Mouse (Mus musculus) heart, embryonic 11.5 days (tissue): ENCODE results near the gene Ttc28. TPM values are rescaled to one million over a fixed set of nuclear protein-coding genes. Genes with fewer than 3 reads are reported as not detected.

ENCODE experiments used
- ATAC-seq: fragments of 200-750 bp; cut with Nextera tagmentation; replicated peaks from 2 replicates; pipeline ENCODE4 v1.8.0; 2017; ENCODE audit warnings: moderate library complexity; ENCODE audit not compliant: insufficient number of reproducible peaks, low FRiP score, low TSS enrichment
- H3K27ac ChIP-seq: fragments of 300-500 bp; sonication (generic); 2 replicates; pipeline ENCODE4 v1.5.1; 2014; ENCODE audit warnings: mild to moderate bottlenecking, low read depth, low read length
- H3K27me3 ChIP-seq: fragments of 300-500 bp; sonication (generic); 2 replicates; pipeline ENCODE4 v1.6.1; 2014; ENCODE audit warnings: mild to moderate bottlenecking, low read length, mixed read lengths; ENCODE audit not compliant: control insufficient read depth, insufficient read depth
- H3K36me3 ChIP-seq: fragments of 300-500 bp; sonication (generic); 2 replicates; pipeline ENCODE4 v1.6.1; 2014; ENCODE audit warnings: mild to moderate bottlenecking, low read length, moderate library complexity, mixed read lengths; ENCODE audit not compliant: control insufficient read depth, insufficient read depth
- H3K4me1 ChIP-seq: fragments of 300-500 bp; sonication (generic); 2 replicates; pipeline ENCODE4 v1.6.1; 2014; ENCODE audit warnings: low read length; ENCODE audit not compliant: control insufficient read depth, insufficient read depth
- H3K4me2 ChIP-seq: fragments of 300-500 bp; sonication (generic); 2 replicates; pipeline ENCODE4 v1.6.1; 2014; ENCODE audit warnings: mild to moderate bottlenecking, moderate library complexity
- H3K4me3 ChIP-seq: fragments of 300-500 bp; sonication (generic); 2 replicates; pipeline ENCODE4 v1.5.1; 2014; ENCODE audit warnings: low read depth, low read length
- H3K9ac ChIP-seq: fragments of 300-500 bp; sonication (generic); 2 replicates; pipeline ENCODE4 v1.6.1; 2014; ENCODE audit warnings: mild to moderate bottlenecking, low read depth, low read length, moderate library complexity
- H3K9me3 ChIP-seq: fragments of 300-500 bp; sonication (generic); replicated peaks from 2 replicates; pipeline ENCODE4 v1.6.1; 2016; ENCODE audit warnings: low read length; ENCODE audit not compliant: control insufficient read depth
- WGBS: fragments of 180-500 bp; shearing (Covaris S2); extraction: QIAGEN DNeasy Blood & Tissue Kit; methylation state at CpG from one replicate; pipeline ENCODE4 v1.1.7; 2014; ENCODE audit not compliant: insufficient replicate concordance; 5-methylcytosine and 5-hydroxymethylcytosine counted together
- polyA plus RNA-seq: library from polyadenylated mRNA; unstranded; fragments of >200 nt; fragmentation: Nextera tagmentation; extraction: Ambion mirVana; gene quantifications from 2 replicates; pipeline ENCODE4 v1.2.1, GENCODE M21; 2014

Ttc28 gene
- polyA plus RNA-seq, 1 experiment from 2014 or later = 8.1 TPM

DNA sequence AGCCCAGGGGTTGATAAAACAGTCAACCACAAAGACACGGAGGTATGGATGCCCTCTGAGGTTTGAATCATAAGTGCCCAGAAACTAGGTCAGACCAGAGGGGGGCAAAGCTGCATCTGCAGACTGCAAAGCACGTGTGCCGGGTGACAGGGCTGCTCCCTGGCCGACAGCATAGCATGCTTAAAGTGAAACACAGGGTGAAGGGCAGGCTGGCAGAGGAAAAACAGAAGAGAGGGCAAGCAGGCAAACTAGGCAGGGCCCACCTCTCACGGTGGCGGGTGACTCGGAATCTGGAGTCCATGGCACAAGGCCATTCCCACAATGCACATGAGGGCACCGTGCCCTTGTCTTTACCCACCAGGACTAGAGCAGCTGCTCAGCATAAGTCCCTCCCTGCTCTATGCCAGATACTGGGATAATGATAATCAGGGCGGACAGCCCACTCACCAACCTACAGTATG is 357.6 kb downstream of the Ttc28 start:
- no peak overlapping the region for H3K4me2 ChIP-seq
- peaks cover 4% of the 10 kb centered on the region; the same call in 1 of the 2 replicates for H3K4me1 ChIP-seq
- peaks cover 12% of the 10 kb centered on the region for H3K27me3 ChIP-seq
- H3K9me3 ChIP-seq = no peaks in the 10 kb centered on the region
- no peak overlapping the region for H3K4me3 ChIP-seq
- no peaks in the 10 kb centered on the region; the same call in 1 of the 2 replicates for H3K36me3 ChIP-seq
- no peak for ATAC-seq
- H3K9ac ChIP-seq = no peak overlapping the region
- 87% methylated on average over 9 of the region's 9 CpGs for WGBS
- no peak overlapping the region for H3K27ac ChIP-seq

DNA sequence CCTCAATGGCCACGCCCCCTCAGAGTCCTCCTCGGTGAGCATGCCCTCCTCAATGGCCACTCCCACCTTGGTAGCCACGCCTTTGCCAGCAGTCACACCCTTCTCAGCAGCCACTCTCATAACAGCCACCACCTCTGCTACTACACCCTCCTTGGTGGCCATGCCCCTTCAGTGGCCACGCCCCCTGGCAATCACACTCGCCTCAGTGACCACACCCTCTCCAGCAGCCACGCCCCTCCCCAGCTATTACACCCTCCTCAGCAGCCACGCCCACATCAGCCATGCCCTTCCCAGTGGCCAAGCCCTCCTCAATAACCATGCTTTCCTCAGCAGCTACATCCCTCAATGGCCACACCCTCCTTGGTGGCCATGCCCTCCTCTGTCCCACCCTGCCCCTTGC is 359.6 kb downstream of the Ttc28 start:
- WGBS = 36% methylated on average over 7 of the region's 7 CpGs
- Histone ChIP-seq H3K4me1 (peaks cover 16% of the 10 kb centered on the region), H3K27ac (no peak overlapping the region), H3K4me3 (no peak overlapping the region), H3K36me3 (no peaks in the 10 kb centered on the region; the same call in 1 of the 2 replicates), H3K9ac (no peak overlapping the region), H3K4me2 (no peak overlapping the region), H3K9me3 (no peaks in the 10 kb centered on the region), H3K27me3 (peaks cover 7% of the 10 kb centered on the region; the same call in 1 of the 2 replicates)
- peak; percentile 56; the same call in 1 of the 2 replicates for ATAC-seq

DNA sequence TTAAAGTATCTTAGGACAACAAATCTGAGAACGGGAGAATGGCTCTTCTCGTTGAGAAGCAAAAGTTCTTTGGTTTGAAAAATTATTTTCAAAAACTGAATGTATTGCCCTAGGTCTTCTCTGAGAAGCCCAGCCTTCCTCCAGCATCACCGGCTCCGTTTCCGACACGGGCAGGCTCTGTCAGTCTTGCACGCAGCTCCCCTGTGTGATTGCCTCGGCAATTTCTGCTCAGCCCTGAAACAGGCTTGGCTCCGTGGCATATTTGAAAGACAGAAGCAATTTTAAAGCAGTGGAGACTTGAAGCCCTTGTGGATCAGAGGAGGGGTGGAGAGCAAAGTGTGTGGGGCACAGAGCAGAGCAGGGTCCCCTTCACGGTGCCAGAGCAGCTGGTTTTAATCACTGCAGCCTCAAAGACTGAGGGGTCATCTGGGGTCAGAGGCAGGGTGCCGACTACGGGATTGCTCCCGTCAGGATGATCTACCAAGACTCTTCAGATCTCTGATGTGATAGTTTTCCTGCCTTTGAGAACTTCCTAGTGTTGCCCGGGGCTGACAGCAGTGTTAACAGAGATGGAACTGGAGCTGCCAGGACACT is 363.9 kb downstream of the Ttc28 start:
- H3K4me2 ChIP-seq = no peak overlapping the region
- H3K9ac ChIP-seq = no peak overlapping the region

DNA sequence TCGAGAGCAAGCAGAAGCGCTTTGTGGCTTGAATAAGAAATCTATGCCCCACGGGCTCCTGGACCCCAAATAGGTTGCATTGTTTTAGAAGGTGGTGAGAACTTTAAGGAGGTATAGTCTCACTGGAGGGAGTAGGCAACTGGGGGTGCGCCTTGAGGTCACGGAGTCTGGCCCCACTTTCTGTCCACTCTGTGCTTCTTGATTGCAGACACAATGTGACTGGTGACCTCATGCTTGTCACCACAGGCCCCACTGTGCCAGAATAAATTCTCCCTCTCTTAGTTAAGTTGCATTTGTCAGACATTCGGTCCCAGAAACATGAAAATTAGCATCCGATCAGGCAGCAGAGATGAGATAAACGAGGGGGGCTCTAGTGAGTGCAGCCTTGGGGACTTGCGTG is 364.5 kb downstream of the Ttc28 start:
- H3K9me3 ChIP-seq = no peaks in the 10 kb centered on the region
- peaks cover 7% of the 10 kb centered on the region; the same call in 1 of the 2 replicates for H3K27me3 ChIP-seq
- no peaks in the 10 kb centered on the region for H3K36me3 ChIP-seq
- no peak for ATAC-seq
- no peak overlapping the region for H3K4me2 ChIP-seq
- 43% methylated on average over 9 of the region's 9 CpGs for WGBS
- no peak overlapping the region for H3K4me3 ChIP-seq
- H3K9ac ChIP-seq = no peak overlapping the region
- H3K27ac ChIP-seq = no peak overlapping the region
- H3K4me1 ChIP-seq = peaks cover 33% of the 10 kb centered on the region

More for the DNA sequence above, 363.9 kb downstream of the Ttc28 start:
- no peaks in the 10 kb centered on the region for H3K9me3 ChIP-seq
- peaks cover 7% of the 10 kb centered on the region; the same call in 1 of the 2 replicates for H3K27me3 ChIP-seq
- H3K4me3 ChIP-seq = no peak overlapping the region
- no peak overlapping the region for H3K27ac ChIP-seq
- H3K4me1 ChIP-seq = peaks cover 33% of the 10 kb centered on the region
- H3K36me3 ChIP-seq = no peaks in the 10 kb centered on the region
- WGBS = 24% methylated on average over 14 of the region's 14 CpGs
- no peak for ATAC-seq

DNA sequence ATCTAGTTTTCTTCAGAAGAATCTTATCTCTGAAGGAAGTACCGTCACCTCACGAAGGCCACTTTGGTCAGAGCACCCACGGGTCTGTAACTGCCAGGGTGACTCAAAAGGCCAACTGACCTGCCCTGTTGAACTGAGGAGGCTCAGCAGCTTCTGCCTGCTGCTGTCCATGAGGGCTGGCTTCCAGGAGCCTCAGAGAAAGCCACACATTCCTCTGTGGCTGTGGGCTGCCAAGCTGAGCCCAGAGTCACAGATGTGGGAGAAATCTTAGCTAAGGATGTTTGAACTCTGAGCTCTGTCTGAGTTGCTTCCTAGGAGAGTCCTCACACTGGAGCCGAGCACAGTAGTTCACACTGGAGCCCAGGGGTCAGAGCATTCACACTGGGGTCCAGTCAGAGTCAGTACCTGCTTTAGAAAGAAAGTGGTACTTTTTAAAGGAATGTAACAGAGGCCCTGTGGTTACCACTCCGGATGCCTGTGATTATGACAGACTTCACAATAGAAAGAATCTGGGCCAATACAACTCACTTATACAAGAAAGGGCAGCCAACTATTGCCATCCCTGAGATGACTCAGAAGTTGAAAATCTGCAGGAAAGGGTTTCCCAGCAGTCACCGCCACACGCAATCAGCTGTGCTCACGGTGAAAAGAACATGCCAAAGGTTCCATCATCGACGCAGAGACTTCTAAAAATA is 368.1 kb downstream of the Ttc28 start:
- H3K27me3 ChIP-seq = no peaks in the 10 kb centered on the region; the same call in 1 of the 2 replicates
- H3K4me1 ChIP-seq = peaks cover 32% of the 10 kb centered on the region
- ATAC-seq = no peak
- H3K4me2 ChIP-seq = no peak overlapping the region
- 59% methylated on average over 10 of the region's 10 CpGs for WGBS
- no peaks in the 10 kb centered on the region for H3K36me3 ChIP-seq
- no peak overlapping the region for H3K9ac ChIP-seq
- no peak overlapping the region for H3K4me3 ChIP-seq
- H3K27ac ChIP-seq = no peak overlapping the region
- no peaks in the 10 kb centered on the region for H3K9me3 ChIP-seq

DNA sequence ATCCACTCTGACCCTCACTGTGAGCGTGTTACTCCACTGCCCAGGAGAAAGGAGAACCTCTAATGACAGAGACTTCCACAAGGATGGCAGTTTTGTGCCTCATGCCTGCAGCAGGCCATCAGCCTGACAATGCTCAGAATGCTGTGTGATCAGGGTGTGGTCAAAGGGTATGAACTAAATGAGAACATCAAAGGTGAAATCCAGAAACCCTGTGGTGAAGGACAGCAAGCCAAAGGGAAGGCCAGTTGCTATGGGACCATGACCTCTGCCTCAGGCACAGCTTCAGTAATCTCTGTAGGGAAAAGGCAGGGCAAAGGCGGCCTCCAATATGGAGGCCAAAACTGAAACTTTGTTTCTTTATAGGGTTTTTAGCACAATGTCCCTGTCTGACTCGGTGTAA is 372.5 kb downstream of the Ttc28 start:
- H3K4me3 ChIP-seq = no peak overlapping the region
- WGBS = 80% methylated on average over 3 of the region's 3 CpGs

DNA sequence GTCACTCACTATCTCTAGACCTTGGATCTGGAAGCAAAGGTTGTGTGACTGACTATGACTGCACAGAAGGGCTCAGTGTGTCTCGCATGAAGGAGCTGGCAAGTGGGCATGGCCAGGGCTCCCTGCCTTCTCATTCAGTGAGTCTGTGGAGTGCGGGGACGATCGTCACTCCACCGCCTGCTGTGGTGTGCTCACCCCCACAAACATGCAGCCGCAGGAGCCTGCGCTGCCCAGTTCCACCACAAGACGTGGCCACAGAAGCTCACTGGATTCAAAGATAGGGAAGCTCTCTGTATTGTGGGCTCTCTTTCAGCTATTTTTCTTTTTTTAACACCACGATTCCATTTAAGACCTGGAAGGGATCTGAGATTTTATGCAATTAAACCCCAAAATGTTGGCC is 374.8 kb downstream of the Ttc28 start:
- H3K27ac ChIP-seq = no peak overlapping the region
- H3K9ac ChIP-seq = no peak overlapping the region
- peaks cover 3% of the 10 kb centered on the region; the same call in 1 of the 2 replicates for H3K27me3 ChIP-seq
- ATAC-seq = no peak
- no peak overlapping the region for H3K4me3 ChIP-seq
- no peaks in the 10 kb centered on the region for H3K36me3 ChIP-seq
- 76% methylated on average over 9 of the region's 9 CpGs for WGBS
- no peaks in the 10 kb centered on the region for H3K4me1 ChIP-seq
- no peaks in the 10 kb centered on the region for H3K9me3 ChIP-seq
- H3K4me2 ChIP-seq = no peak overlapping the region

More for the DNA sequence above, 372.5 kb downstream of the Ttc28 start:
- H3K4me2 ChIP-seq = no peak overlapping the region
- no peak overlapping the region for H3K9ac ChIP-seq
- no peak for ATAC-seq
- no peak overlapping the region for H3K27ac ChIP-seq
- no peaks in the 10 kb centered on the region for H3K36me3 ChIP-seq
- no peaks in the 10 kb centered on the region for H3K9me3 ChIP-seq
- H3K4me1 ChIP-seq = peaks cover 9% of the 10 kb centered on the region; the same call in 1 of the 2 replicates
- H3K27me3 ChIP-seq = no peaks in the 10 kb centered on the region

DNA sequence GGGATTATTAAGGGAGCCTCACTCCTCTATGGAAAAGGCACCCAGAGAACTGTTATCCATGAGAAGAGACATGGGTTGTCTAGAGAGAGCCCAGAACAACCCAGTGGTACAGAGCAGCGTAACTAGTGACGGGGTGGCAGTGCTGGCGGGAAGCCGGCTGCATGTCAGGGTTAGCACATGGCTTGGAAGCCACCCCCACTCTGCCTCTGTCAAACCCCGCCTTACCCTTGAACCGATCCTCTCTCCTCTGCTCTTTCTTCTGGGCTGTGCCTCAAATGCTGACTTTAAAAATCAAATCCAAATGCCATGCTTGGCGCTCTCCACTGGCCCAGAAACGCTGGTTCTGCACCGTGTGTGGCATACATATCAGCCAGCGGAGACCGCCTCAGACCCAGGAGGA is 375.2 kb downstream of the Ttc28 start:
- no peak overlapping the region for H3K27ac ChIP-seq
- 79% methylated on average over 11 of the region's 11 CpGs for WGBS
- ATAC-seq = no peak

More for the DNA sequence above, 375.2 kb downstream of the Ttc28 start:
- Histone ChIP-seq H3K4me3 (no peak overlapping the region), H3K9ac (no peak overlapping the region), H3K36me3 (no peaks in the 10 kb centered on the region), H3K4me2 (no peak overlapping the region), H3K4me1 (no peaks in the 10 kb centered on the region), H3K27me3 (peaks cover 3% of the 10 kb centered on the region; the same call in 1 of the 2 replicates), H3K9me3 (no peaks in the 10 kb centered on the region)
